ENCODE assay signal across 13 mouse cellular contexts in genomic region chr5:100200805-100201204, GRCm38 (mm10). TPM values are rescaled to one million over a fixed set of nuclear protein-coding genes. Genes with fewer than 3 reads are reported as not detected.
DNase-seq lines count a peak whose midpoint lies in the region; ATAC-seq and TF ChIP-seq lines count a peak whose summit lies in the region.
"Had no signal": no experiment of that assay in that cellular context is flagged by ENCODE, and none has a peak within 500 bp of the region (broad histone marks: within the 10 kb centered on the region; RNA-seq: fewer than 3 reads in every experiment).

No protein-coding gene starts in this region.

- H3K4me1 ChIP-seq in forebrain, embryonic 15.5 days: peaks cover 50% of the 10 kb centered on the region
- peaks cover 14% of the 10 kb centered on the region for H3K4me1 ChIP-seq in midbrain, embryonic 11.5 days (ENCODE audit: control insufficient read depth, insufficient read depth, low read length)
- H3K4me1 ChIP-seq in stomach, postnatal 0 days (replicated peaks; ENCODE audit: control insufficient read depth, insufficient read depth): no peaks in the 10 kb centered on the region

- no peaks in the 10 kb centered on the region for H3K27me3 ChIP-seq in forebrain, embryonic 15.5 days
- H3K27me3 ChIP-seq in midbrain, embryonic 11.5 days (ENCODE audit: control insufficient read depth, insufficient read depth, low read length): no peaks in the 10 kb centered on the region
- H3K27me3 ChIP-seq in splenic B cell, adult 2 months (ENCODE audit: control insufficient read depth, insufficient read depth, low read length, poor library complexity, severe bottlenecking): no peaks in the 10 kb centered on the region
- H3K27me3 ChIP-seq in stomach, postnatal 0 days (ENCODE audit: control insufficient read depth, insufficient read depth, low read length): no peaks in the 10 kb centered on the region; the same call in 1 of the 2 replicates
- H3K27me3 ChIP-seq: embryonic facial prominence, embryonic 12.5 days; heart, embryonic 15.5 days; liver, embryonic 15.5 days had no signal

- 23% methylated on average over 5 of the region's 5 CpGs for WGBS in forebrain, embryonic 15.5 days
- 34% methylated on average over 5 of the region's 5 CpGs for WGBS in midbrain, embryonic 11.5 days
- 67% methylated on average over 5 of the region's 5 CpGs for WGBS in stomach, postnatal 0 days

- no peak overlapping the region for H3K4me2 ChIP-seq in forebrain, embryonic 15.5 days (replicated peaks)
- H3K4me2 ChIP-seq in midbrain, embryonic 11.5 days: no peak overlapping the region
- H3K4me2 ChIP-seq in stomach, postnatal 0 days (replicated peaks; ENCODE audit: low read depth): no peak overlapping the region
- H3K4me2 ChIP-seq: embryonic facial prominence, embryonic 12.5 days; heart, embryonic 15.5 days; liver, embryonic 15.5 days had no signal

- ATAC-seq in forebrain, embryonic 15.5 days (replicated peaks): peak; percentile 77
- ATAC-seq in midbrain, embryonic 11.5 days (ENCODE audit: low FRiP score): peak; percentile 84
- ATAC-seq in stomach, postnatal 0 days (ENCODE audit: low FRiP score, low TSS enrichment): no peak

- no peak for TF ChIP-seq EP300 in stomach, postnatal 0 days (optimal IDR thresholded peaks at IDR 0.05)

- no peak for TF ChIP-seq CTCF in stomach, postnatal 0 days (IDR thresholded peaks at IDR 0.05; ENCODE audit: low read depth)

- DNase-seq in right cerebral cortex, postnatal 10 days (ENCODE audit: low spot score in 2 of 2): peak; percentile 57 to 78
- DNase-seq in right cerebral cortex, postnatal 36 days (ENCODE audit: low spot score in 2 of 2): no peak
- DNase-seq in midbrain, embryonic 11.5 days (ENCODE audit: low spot score, missing footprints): peak; percentile 94
- DNase-seq in splenic B cell, adult 2 months (ENCODE audit: low read depth, low spot score): peak; percentile 26
- DNase-seq in adrenal gland, postnatal 36 days: no peak
- no peak for DNase-seq in adrenal gland, postnatal 4 days (ENCODE audit: low spot score in 2 of 2)
- no peak for DNase-seq in stomach, postnatal 0 days (ENCODE audit: low spot score)
- DNase-seq: kidney, adult 8-10 months; spleen, adult 18-20 months had no signal

- H3K4me3 ChIP-seq in forebrain, embryonic 15.5 days: no peak overlapping the region
- no peak overlapping the region for H3K4me3 ChIP-seq in midbrain, embryonic 11.5 days (ENCODE audit: low read depth, low read length)
- no peak overlapping the region for H3K4me3 ChIP-seq in stomach, postnatal 0 days (ENCODE audit: low read depth, low read length)
- H3K4me3 ChIP-seq: embryonic facial prominence, embryonic 12.5 days; heart, embryonic 15.5 days; liver, embryonic 15.5 days had no signal

- H3K9ac ChIP-seq in forebrain, embryonic 15.5 days (replicated peaks): no peak overlapping the region
- no peak overlapping the region for H3K9ac ChIP-seq in midbrain, embryonic 11.5 days (ENCODE audit: low read length)
- no peak overlapping the region for H3K9ac ChIP-seq in stomach, postnatal 0 days (ENCODE audit: low read length)
- H3K9ac ChIP-seq: embryonic facial prominence, embryonic 12.5 days; heart, embryonic 15.5 days; liver, embryonic 15.5 days had no signal

- peak overlapping the region; percentile 69 for H3K27ac ChIP-seq in forebrain, embryonic 15.5 days (replicated peaks)
- no peak overlapping the region for H3K27ac ChIP-seq in midbrain, embryonic 11.5 days (ENCODE audit: low read depth, low read length)
- H3K27ac ChIP-seq in stomach, postnatal 0 days (replicated peaks): no peak overlapping the region
- H3K27ac ChIP-seq: embryonic facial prominence, embryonic 12.5 days; heart, embryonic 15.5 days; liver, embryonic 15.5 days had no signal

- H3K36me3 ChIP-seq in forebrain, embryonic 15.5 days: no peaks in the 10 kb centered on the region
- no peaks in the 10 kb centered on the region for H3K36me3 ChIP-seq in midbrain, embryonic 11.5 days (ENCODE audit: control insufficient read depth, insufficient read depth, low read length)
- H3K36me3 ChIP-seq in splenic B cell, adult 2 months (ENCODE audit: control insufficient read depth, insufficient read depth, low read length, poor library complexity, severe bottlenecking): no peaks in the 10 kb centered on the region
- no peaks in the 10 kb centered on the region for H3K36me3 ChIP-seq in stomach, postnatal 0 days (ENCODE audit: control insufficient read depth, insufficient read depth, low read length)
- H3K36me3 ChIP-seq: embryonic facial prominence, embryonic 12.5 days; heart, embryonic 15.5 days; liver, embryonic 15.5 days had no signal

- H3K9me3 ChIP-seq in forebrain, embryonic 15.5 days: no peaks in the 10 kb centered on the region
- no peaks in the 10 kb centered on the region for H3K9me3 ChIP-seq in midbrain, embryonic 11.5 days (ENCODE audit: control insufficient read depth, low read length)
- no peaks in the 10 kb centered on the region for H3K9me3 ChIP-seq in stomach, postnatal 0 days (ENCODE audit: control insufficient read depth, low read length)
- H3K9me3 ChIP-seq: embryonic facial prominence, embryonic 12.5 days; heart, embryonic 15.5 days; liver, embryonic 15.5 days had no signal

RNA-seq across cellular contexts. Expression of gene Tmem150c, which starts 41.2 kb away (rescaled TPM):
- 31.8 and 32.1 TPM in 2 replicates for polyA plus RNA-seq in forebrain, embryonic 15.5 days (2015; fragmentation: Nextera tagmentation; extraction: Ambion mirVana)
- polyA plus RNA-seq in midbrain, embryonic 11.5 days (2014; fragmentation: Nextera tagmentation; extraction: Ambion mirVana): 3.0 TPM in 2 replicates
- 10 to 100 TPM; 12.2 to 19.0 TPM for total RNA-seq in adrenal gland, postnatal 36 days (2021)
- 10 to 100 TPM; 26.9 to 28.7 TPM for total RNA-seq in adrenal gland, postnatal 4 days (2021)
- polyA plus RNA-seq in stomach, postnatal 0 days (2015; fragmentation: Nextera tagmentation; extraction: Ambion mirVana): 2.4 and 2.5 TPM in 2 replicates

Comparison
In these comparisons a context has a peak if more than half of its experiments do, and no peak if none do; other contexts are left out.
1. DNase-seq: peak in right cerebral cortex, postnatal 10 days (2 of 2), midbrain, embryonic 11.5 days (single experiment) and splenic B cell, adult 2 months (single experiment); none in right cerebral cortex, postnatal 36 days (0 of 2), adrenal gland, postnatal 36 days (0 of 2), adrenal gland, postnatal 4 days (0 of 2) and stomach, postnatal 0 days (single experiment).